Mouse (Mus musculus): ENCODE measurements around the gene Tmod1. TPM values are rescaled to one million over a fixed set of nuclear protein-coding genes. Genes with fewer than 3 reads are reported as not detected.
A peak's percentile ranks its signal among the peaks of the same experiment; 100 is the strongest.

Tmod1 gene
- total RNA-seq, 2 experiments from 2014 or later: 279 to 283 TPM

- DNase-seq: no peak
- intact Hi-C loops (cut with DNase I): no loop called here
Observed at GRCm38 (mm10) chr4:46085223-46085811, 46.6 kb downstream of the Tmod1 start.

- intact Hi-C loops (cut with DNase I): no loop called here
- peak; percentile 43 to 52 for DNase-seq
Observed at GRCm38 (mm10) chr4:46086718-46087426, 48.1 kb downstream of the Tmod1 start.

GRCm38 (mm10) chr4:46087427-46087771 lies 48.7 kb downstream of the Tmod1 start:
- intact Hi-C loops (cut with DNase I): no loop called here
- no peak for DNase-seq

GRCm38 (mm10) chr4:46087852-46088251 lies 49.1 kb downstream of the Tmod1 start:
- intact Hi-C loops (cut with DNase I): no loop called here

GRCm38 (mm10) chr4:46089524-46090125 lies 50.9 kb downstream of the Tmod1 start:
- DNase-seq: no peak
- intact Hi-C loops (cut with DNase I): no loop called here

More at GRCm38 (mm10) chr4:46087852-46088251, 49.1 kb downstream of the Tmod1 start:
- peak; percentile 59 to 67 for DNase-seq

- intact Hi-C loops (cut with DNase I): no loop called here
- DNase-seq: no peak
Observed at GRCm38 (mm10) chr4:46092429-46093076, 53.8 kb downstream of the Tmod1 start.

- DNase-seq: peak in 1 of 2 experiments; percentile 51
- intact Hi-C loops (cut with DNase I): no loop called here
Observed at GRCm38 (mm10) chr4:46094916-46095825, 56.4 kb downstream of the Tmod1 start.

- intact Hi-C loops (cut with DNase I): no loop called here
- no peak for DNase-seq
Observed at GRCm38 (mm10) chr4:46095826-46096159, 57.1 kb downstream of the Tmod1 start.

GRCm38 (mm10) chr4:46096546-46096945 lies 57.8 kb downstream of the Tmod1 start:
- intact Hi-C loops (cut with DNase I): no loop called here
- no peak for DNase-seq

GRCm38 (mm10) chr4:46097591-46097990 lies 58.9 kb downstream of the Tmod1 start:
- no peak for DNase-seq
- intact Hi-C loops (cut with DNase I): no loop called here

DNA sequence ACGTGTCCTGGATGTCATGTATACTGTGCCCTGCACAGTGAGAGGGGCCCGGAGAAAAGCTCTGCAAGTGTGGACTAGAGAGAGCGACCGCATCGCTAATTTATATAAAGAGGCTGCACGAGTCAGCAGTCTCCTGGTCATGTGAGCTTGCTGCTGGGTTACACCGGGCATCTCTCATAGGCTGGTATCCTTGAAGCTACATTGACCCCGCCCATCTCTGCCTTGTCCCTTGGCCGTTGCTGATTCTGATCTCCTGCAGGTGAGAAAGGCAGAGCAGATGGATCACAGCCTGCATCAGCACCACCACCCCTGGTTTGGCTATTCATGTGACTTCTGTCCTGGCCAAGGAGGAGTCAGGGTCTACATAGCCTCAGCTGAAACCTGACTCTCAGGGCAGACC lies 60.4 kb downstream of the Tmod1 start:
- DNase-seq: no peak
- intact Hi-C loops (cut with DNase I): no loop called here

GRCm38 (mm10) chr4:46100539-46100938 lies 61.8 kb downstream of the Tmod1 start:
- intact Hi-C loops (cut with DNase I): loop anchor here (5.0 kb wide), 1 partner anchor 58 kb away; no protein-coding TSS in a partner anchor
- no peak for DNase-seq

GRCm38 (mm10) chr4:46101211-46101711 lies 62.5 kb downstream of the Tmod1 start:
- intact Hi-C loops (cut with DNase I): loop anchor here (5.0 kb wide), 1 partner anchor 59 kb away; no protein-coding TSS in a partner anchor
- no peak for DNase-seq

- DNase-seq: no peak
- intact Hi-C loops (cut with DNase I): loop anchor here (5.0 kb wide), 1 partner anchor 60 kb away; no protein-coding TSS in a partner anchor
Observed at GRCm38 (mm10) chr4:46102078-46102769, 63.5 kb downstream of the Tmod1 start.

DNA sequence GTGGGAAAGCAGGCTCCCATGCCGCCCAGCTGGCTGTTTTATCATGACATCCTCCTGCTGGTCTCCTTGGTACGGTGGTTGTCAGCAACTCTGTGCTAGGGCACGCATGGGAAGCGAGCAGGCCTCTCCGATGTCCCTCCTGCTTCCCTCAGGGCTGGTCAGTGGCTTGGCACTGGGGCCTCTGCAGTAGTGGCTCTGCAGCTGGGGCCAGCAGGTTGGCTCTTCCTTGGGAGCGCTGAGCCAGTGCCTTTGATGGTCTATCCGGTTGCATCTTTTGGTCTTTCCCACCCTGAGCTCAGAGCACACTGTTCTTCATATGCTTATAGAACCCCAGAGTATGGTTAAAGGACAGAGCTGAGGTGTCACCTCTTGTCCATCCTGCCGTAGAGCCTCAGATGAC lies 71.3 kb downstream of the Tmod1 start:
- DNase-seq: no peak
- intact Hi-C loops (cut with DNase I): no loop called here

GRCm38 (mm10) chr4:46111361-46111760 lies 72.6 kb downstream of the Tmod1 start:
- intact Hi-C loops (cut with DNase I): no loop called here
- peak in 1 of 2 experiments; percentile 26 for DNase-seq

DNA sequence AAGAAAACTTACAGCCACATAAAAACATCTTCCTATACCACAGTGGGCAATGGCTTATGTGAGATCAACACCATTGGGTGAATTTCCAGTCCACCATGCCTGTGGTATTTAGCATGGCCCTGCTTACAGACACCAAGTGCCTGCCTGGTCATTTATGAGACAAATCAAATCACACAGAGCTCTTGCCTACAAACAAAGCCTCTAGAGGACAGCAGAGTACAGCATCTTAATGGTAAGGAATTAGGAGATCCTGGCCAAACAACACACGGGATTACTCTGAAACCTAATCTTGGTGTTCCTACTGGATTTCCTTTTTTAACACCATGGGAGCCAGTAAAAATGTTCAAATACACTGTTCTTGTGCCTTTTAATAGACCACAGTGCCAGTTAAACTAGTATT lies 76.6 kb downstream of the Tmod1 start:
- no peak for DNase-seq
- intact Hi-C loops (cut with DNase I): no loop called here

DNA sequence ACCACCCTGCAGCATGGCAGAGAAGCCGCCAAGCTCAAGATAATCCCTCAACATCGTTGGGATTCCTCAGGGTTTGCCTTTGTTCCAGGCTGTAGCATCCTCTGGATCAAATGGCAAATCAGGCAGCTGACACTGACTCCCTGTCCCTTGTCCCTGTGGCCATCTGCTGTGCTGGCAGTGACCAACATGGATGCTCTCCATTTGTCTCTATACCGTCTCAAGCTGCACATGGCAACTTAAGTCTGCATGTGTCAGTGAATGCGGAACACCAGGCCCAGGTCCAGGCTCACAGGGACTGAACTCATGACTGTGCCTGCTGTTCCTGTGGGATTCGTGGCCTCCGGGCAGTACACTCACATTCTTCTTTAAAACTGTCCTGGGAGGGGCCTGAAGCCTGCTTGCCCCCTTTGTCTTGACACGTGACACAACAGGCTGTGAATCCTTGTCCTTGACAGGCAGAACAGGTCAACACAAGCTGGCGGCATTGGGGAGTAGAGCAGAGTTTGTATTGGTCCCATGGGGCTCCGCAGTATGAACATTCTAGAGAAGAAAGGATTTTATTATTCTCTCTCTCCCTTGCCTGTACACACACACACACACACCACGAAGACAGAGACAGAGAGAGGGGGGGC lies 77.9 kb downstream of the Tmod1 start:
- intact Hi-C loops (cut with DNase I): no loop called here
- peak in 1 of 2 experiments; percentile 15 for DNase-seq

- intact Hi-C loops (cut with DNase I): no loop called here
- DNase-seq: no peak
Observed at GRCm38 (mm10) chr4:46117536-46117935, 78.8 kb downstream of the Tmod1 start.
